Mouse (Mus musculus) heart, adult 9 months (tissue): ENCODE results near the gene Trim71.
"Not testable (repeated sequence)": the region's sequence is repeated elsewhere in the genome, so short reads cannot be mapped to it uniquely, and the experiment has no call there.

Experiments
- DNase-seq, 2 experiments: peaks; one replicate each; pipeline ENCODE4 v3.0.0; 2022; ENCODE audit warnings: low spot score in 2 of 2

Trim71 gene

GRCm38 (mm10) chr9:114526581-114526980 lies 37.6 kb downstream of the Trim71 start:
- peak; percentile 3 to 7 for DNase-seq

GRCm38 (mm10) chr9:114525891-114526290 lies 38.3 kb downstream of the Trim71 start:
- DNase-seq: no peak

GRCm38 (mm10) chr9:114525073-114525633 lies 39.0 kb downstream of the Trim71 start:
- DNase-seq: no peak

GRCm38 (mm10) chr9:114522501-114522900 lies 41.7 kb downstream of the Trim71 start:
- DNase-seq: no peak

GRCm38 (mm10) chr9:114522041-114522440 lies 42.1 kb downstream of the Trim71 start:
- DNase-seq: no peak

- not testable (repeated sequence) for DNase-seq
Measured at GRCm38 (mm10) chr9:114520529-114520928, 43.6 kb downstream of the Trim71 start.

- DNase-seq: no peak
Measured at GRCm38 (mm10) chr9:114518812-114519477, 45.2 kb downstream of the Trim71 start.

- DNase-seq: no peak
Measured at GRCm38 (mm10) chr9:114517924-114518497, 46.2 kb downstream of the Trim71 start.

GRCm38 (mm10) chr9:114515364-114515763 lies 48.8 kb downstream of the Trim71 start, which contains the start of gene C130032M10Rik:
TSS of gene C130032M10Rik (plus strand) at chr9:114515697.
- no peak for DNase-seq

GRCm38 (mm10) chr9:114512831-114513230 lies 51.3 kb downstream of the Trim71 start:
- DNase-seq: no peak

- no peak for DNase-seq
Measured at GRCm38 (mm10) chr9:114509785-114510184, 54.4 kb downstream of the Trim71 start.

- no peak for DNase-seq
Measured at GRCm38 (mm10) chr9:114507421-114507820, 56.7 kb downstream of the Trim71 start.

- DNase-seq: no peak
Measured at GRCm38 (mm10) chr9:114506564-114506963, 57.6 kb downstream of the Trim71 start.

- no peak for DNase-seq
Measured at GRCm38 (mm10) chr9:114504816-114505215, 59.4 kb downstream of the Trim71 start, which contains the start of gene Ccr4. TSS of gene Ccr4 (minus strand) at chr9:114504916.

GRCm38 (mm10) chr9:114502711-114503427 lies 61.3 kb downstream of the Trim71 start:
- no peak for DNase-seq

- DNase-seq: no peak
Measured at GRCm38 (mm10) chr9:114501913-114502312, 62.3 kb downstream of the Trim71 start.

GRCm38 (mm10) chr9:114501111-114501510 lies 63.1 kb downstream of the Trim71 start:
- DNase-seq: no peak

- peak; percentile 7 to 13 for DNase-seq
Measured at GRCm38 (mm10) chr9:114499783-114500515, 64.2 kb downstream of the Trim71 start.

- peak; percentile 8 to 59 for DNase-seq
Measured at GRCm38 (mm10) chr9:114498218-114498617, 66.0 kb downstream of the Trim71 start.

GRCm38 (mm10) chr9:114496469-114496868 lies 67.7 kb downstream of the Trim71 start:
- DNase-seq: no peak

GRCm38 (mm10) chr9:114487481-114488258 lies 76.5 kb downstream of the Trim71 start:
- DNase-seq: no peak
